In the genomic region with DNA sequence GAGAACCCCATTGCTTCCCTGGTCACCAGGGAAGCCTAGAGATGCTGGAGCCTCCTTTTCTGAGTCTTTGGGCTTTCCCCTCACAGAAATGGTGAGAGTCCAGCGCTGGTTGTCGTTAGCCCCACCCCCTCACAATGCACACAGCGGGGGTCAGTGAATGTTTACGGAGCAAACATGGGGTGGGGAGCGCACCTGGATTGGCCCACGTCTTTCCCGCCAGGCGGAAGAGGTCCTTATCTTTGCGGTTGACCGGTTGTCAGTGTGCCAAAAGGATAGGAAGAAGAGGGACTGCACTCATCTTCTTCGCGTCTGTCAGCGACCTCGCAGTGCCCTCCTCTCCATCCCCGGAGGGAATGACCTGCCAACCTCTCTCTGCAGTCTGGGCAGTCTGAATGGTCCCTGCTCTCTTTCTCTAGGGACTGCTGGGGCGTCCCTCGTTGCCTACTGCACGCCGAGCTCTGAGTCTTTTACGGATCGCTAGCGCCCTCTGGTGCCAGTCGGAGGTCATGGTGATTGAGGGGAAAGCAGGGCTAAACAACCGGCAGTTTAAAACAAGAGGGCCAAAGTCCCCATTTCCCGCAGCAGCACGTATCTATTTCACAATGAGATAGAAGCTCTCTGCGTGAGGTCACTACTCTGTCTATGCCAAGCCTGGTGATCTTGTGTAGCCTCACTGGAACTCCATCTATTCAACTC, we compare ENCODE assay signal across 8 mouse cellular contexts. TPM values are rescaled to one million over a fixed set of nuclear protein-coding genes. Genes with fewer than 3 reads are reported as not detected.
DNase-seq lines count a peak whose midpoint lies in the region; ATAC-seq and TF ChIP-seq lines count a peak whose summit lies in the region.

No protein-coding gene starts in this region.

- H3K36me3 ChIP-seq in hindbrain, embryonic 14.5 days (replicated peaks; ENCODE audit: control insufficient read depth, insufficient read depth), result peaks cover 22% of the 10 kb centered on the region

- POLR2A ChIA-PET in Patski (lab: Charles Lee), result interaction anchor here (1.1 to 1.2 kb wide), 2 partner anchors 270 to 273 kb away, joined by 3 to 6 read pairs; no protein-coding TSS in a partner anchor

- 1% methylated on average over 27 of the region's 27 CpGs for WGBS in hindbrain, embryonic 14.5 days

- TF ChIP-seq CTCF in Patski (IDR thresholded peaks at IDR 0.05), result no peak

- H3K27ac ChIP-seq in hindbrain, embryonic 14.5 days, result no peak overlapping the region

- peak; percentile 38 for DNase-seq in Patski (ENCODE audit: low read depth, low spot score)
- DNase-seq in cerebellum, postnatal 14 days, result peak; percentile 95 to 96
- DNase-seq in frontal cortex, postnatal 25 days (ENCODE audit: low spot score in 2 of 2), result peak; percentile 89
- DNase-seq in hindbrain, embryonic 14.5 days (ENCODE audit: low spot score), result peak; percentile 92
- DNase-seq in layer of hippocampus, postnatal 25 days (ENCODE audit: extremely low spot score in 1 of 2, low spot score in 1 of 2), result peak; percentile 96 to 99
- peak; percentile 93 for DNase-seq in lung, postnatal 36 days
- peak; percentile 91 for DNase-seq in retina, postnatal 1 day
- DNase-seq in urinary bladder, adult 18-20 months (ENCODE audit: low spot score in 2 of 2), result peak; percentile 81 to 88

- in situ Hi-C loops in Patski (cut with MboI; ENCODE audit: low pct_unique_long_range_greater_than_20kb), result loop anchor here (5.0 kb wide), 1 partner anchor 175 kb away; no protein-coding TSS in a partner anchor

- H3K27me3 ChIP-seq in Patski, result no peaks in the 10 kb centered on the region
- peaks cover 52% of the 10 kb centered on the region for H3K27me3 ChIP-seq in hindbrain, embryonic 14.5 days (ENCODE audit: control insufficient read depth, insufficient read depth, low read length)

- CTCF ChIA-PET in Patski (lab: Charles Lee), result interaction anchor here (0.7 to 3.9 kb wide), 14 partner anchors 9 to 284 kb away, joined by 3 to 47 read pairs (median 5); partner anchors contain the start of genes Arvcf and Tango2

- H3K4me2 ChIP-seq in hindbrain, embryonic 14.5 days (replicated peaks), result peak overlapping the region; percentile 58

- 0 out of 2 replicates have a peak, but pooled peaks cover 15% of the 10 kb centered on the region for H3K4me1 ChIP-seq in hindbrain, embryonic 14.5 days (replicated peaks; ENCODE audit: control insufficient read depth, insufficient read depth, low read length)

- H3K9me3 ChIP-seq in hindbrain, embryonic 14.5 days (ENCODE audit: control insufficient read depth, low read length), result no peaks in the 10 kb centered on the region

- no peak overlapping the region; the same call in 1 of the 2 replicates for H3K9ac ChIP-seq in hindbrain, embryonic 14.5 days

- peak; percentile 62 for ATAC-seq in Patski
- peak; percentile 65 for ATAC-seq in hindbrain, embryonic 14.5 days (ENCODE audit: low FRiP score)

- H3K4me3 ChIP-seq in hindbrain, embryonic 14.5 days (replicated peaks; ENCODE audit: low read length), result peak overlapping the region; percentile 20

RNA-seq across cellular contexts. Expression of gene Gp1bb, which starts 4.7 kb away (rescaled TPM):
- polyA plus RNA-seq in Patski (2021), result 0.91 TPM
- 13.7 and 16.7 TPM in 2 replicates for polyA plus RNA-seq in hindbrain, embryonic 14.5 days (2014; fragmentation: Nextera tagmentation; extraction: Ambion mirVana)
- total RNA-seq in layer of hippocampus, postnatal 25 days (2021), result 1 to 10 TPM; 1.2 TPM

RNA-seq across cellular contexts. Expression of gene Gm49601, which starts 8.7 kb away (rescaled TPM):
- 6.1 TPM for polyA plus RNA-seq in Patski (2021)
- polyA plus RNA-seq in hindbrain, embryonic 14.5 days (2014; fragmentation: Nextera tagmentation; extraction: Ambion mirVana), result 6.9 and 10.1 TPM in 2 replicates
- total RNA-seq in layer of hippocampus, postnatal 25 days (2021), result 100 to 1,000 TPM; 179 to 190 TPM

RNA-seq across cellular contexts. Expression of gene Sept5, which starts 12.2 kb away (rescaled TPM):
- 28.2 TPM for polyA plus RNA-seq in Patski (2021)
- polyA plus RNA-seq in hindbrain, embryonic 14.5 days (2014; fragmentation: Nextera tagmentation; extraction: Ambion mirVana), result 192 and 218 TPM in 2 replicates
- 100 to 1,000 TPM; 600 to 645 TPM for total RNA-seq in layer of hippocampus, postnatal 25 days (2021)

RNA-seq across cellular contexts. Expression of gene Tbx1, which starts 27.0 kb away (rescaled TPM):
- polyA plus RNA-seq in Patski (2021), result 0.13 TPM
- polyA plus RNA-seq in hindbrain, embryonic 14.5 days (2014; fragmentation: Nextera tagmentation; extraction: Ambion mirVana), result 0.94 and 1.2 TPM in 2 replicates
- total RNA-seq in layer of hippocampus, postnatal 25 days (2021), result under 1 TPM; 0.77 to 0.91 TPM

Comparison
In these comparisons a context has a peak if more than half of its experiments do, and no peak if none do; other contexts are left out.
1. DNase-seq: peak in every context shown above with its lines; median percentile 98 in layer of hippocampus, postnatal 25 days; 96 in cerebellum, postnatal 14 days; 93 in lung, postnatal 36 days; 92 in hindbrain, embryonic 14.5 days; 91 in retina, postnatal 1 day; 89 in frontal cortex, postnatal 25 days; 84 in urinary bladder, adult 18-20 months; 38 in Patski.